Mouse (Mus musculus) spleen, postnatal 4 days (tissue): ENCODE results near the gene Rptor.

Experiments
- DNase-seq, 2 experiments: peaks; one replicate each; pipeline ENCODE4 v3.0.0; 2022; ENCODE audit warnings: low spot score in 2 of 2

Gene Rptor

DNA sequence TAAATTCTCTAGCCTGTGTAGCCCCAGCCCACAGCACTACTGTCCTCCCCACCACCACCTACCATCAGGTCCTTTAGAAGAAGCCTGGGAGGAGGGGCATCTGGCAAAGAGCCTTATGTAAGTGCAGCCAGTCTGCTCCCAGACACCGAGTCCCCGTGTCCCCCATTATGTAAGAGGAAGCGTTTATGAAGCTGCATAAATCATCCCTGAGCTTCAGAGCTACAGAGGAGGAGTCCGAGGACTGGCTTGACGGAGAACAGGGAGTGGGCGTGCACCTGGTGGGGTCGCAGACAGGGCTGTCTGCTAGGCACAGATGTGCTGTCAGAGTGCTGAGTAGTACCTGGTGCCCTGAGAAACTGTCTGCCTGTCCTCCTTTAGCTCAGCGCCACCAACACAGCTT lies 208.3 kb downstream of the Rptor start:
- no peak for DNase-seq

DNA sequence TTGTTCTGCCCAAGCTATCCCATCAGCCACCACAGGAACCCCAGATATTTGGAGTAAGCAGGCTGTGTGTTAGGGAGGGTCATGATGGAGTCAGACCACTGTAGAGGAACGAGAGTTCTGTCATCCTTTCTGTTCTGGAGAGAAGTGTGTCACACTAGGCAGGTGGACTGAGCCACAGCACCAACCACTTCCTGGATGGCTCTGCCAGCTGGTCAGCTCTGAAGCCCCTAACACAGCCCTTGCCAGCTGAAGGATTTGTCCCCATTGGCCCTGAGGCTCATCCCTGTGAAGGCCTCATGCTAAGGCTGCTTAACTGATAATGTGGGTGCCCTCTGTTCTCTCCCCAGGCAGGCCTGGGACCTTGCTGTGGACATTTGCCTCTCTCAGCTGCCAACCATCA lies 208.9 kb downstream of the Rptor start:
- DNase-seq: no peak

DNA sequence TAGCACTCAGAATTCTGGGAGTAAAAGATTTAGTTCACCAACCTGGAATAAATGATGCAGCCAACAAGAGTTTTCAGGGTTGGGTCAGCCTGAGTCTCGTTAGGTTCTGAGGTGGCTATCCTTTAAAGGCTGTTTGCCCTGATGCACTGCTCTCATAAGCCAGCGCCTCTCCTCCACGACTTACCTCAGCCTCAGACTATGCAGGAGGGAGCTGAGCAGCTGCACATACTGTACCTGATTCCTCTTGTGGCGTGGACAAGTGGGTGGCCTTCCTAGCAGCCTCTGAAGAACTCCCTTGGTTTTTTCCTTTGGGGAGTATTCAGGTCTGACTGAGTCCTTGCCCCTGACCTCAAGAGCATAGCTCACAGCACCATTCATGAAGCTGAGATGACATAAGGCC lies 209.4 kb downstream of the Rptor start:
- DNase-seq: no peak

DNA sequence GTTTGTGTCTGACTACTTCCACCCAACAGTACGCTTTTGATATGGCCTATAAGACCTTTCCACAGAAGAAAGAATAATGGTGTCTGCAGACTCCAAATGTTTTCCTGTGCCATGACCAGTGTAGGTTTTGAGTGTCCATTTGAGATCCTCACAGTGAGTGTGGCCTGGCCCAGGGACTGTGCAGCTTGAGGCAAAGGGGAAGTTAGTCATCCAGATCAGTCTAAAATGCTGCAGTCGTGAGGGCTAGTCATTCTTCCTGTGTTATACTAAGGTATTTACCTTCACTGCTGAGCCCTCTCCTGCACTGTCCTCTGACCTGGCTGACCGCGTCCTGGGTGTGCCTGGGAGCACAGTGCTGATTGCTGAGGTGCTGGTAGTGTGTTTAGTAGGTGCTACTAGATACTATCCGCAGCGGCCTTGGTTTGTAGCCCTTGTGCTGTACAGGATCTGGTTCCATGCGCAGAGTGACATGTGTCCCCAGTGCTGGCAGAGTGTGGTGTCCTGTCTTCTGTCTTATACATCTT lies 211.4 kb downstream of the Rptor start:
- no peak for DNase-seq

DNA sequence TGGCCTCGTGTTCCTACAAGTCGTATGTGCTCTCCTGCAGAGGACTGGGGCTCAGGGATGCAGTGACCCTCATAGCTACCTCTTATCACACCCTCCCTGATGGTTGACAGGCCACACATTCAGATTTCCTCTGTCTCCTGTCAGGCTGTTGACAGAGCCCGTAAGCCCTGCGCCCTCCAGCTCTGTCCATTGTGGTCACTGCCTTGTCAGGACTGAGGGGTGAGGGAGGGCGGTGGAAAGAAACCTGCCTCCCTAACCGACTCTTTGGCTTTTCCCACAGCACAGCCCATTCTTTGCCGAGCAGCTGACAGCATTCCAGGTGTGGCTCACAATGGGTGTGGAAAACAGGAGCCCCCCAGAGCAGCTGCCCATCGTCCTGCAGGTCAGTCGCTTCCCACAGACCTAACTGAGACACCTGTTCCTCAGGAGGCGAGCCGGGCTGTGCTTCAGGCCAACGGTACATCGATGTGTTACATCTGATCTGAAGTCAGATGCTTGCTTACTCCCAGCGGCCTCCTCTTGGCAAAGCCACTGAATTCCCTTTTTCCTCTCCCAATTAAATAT lies 214.2 kb downstream of the Rptor start:
- no peak for DNase-seq

DNA sequence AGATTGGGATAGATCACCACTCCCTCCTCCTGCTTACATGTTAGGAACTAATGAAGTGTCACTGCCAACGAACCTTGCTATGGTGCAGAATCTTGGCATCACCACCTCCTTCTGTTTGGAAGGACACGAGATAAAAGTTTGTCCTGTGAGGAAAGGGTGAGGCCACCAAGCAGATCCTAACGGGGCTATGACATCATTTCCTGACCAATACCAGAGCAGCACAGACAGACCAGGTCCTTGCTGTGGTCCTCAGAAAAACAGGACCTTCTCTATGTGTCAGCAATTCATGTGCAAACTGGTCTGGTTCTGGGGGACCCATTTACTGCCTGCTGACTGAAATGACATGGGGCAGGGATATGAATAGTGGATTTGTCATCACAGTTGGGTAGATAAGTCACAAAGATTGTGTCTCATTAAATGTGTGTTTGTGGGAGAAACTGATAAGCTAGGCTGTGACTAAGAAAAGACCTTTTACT lies 214.7 kb downstream of the Rptor start:
- no peak for DNase-seq

DNA sequence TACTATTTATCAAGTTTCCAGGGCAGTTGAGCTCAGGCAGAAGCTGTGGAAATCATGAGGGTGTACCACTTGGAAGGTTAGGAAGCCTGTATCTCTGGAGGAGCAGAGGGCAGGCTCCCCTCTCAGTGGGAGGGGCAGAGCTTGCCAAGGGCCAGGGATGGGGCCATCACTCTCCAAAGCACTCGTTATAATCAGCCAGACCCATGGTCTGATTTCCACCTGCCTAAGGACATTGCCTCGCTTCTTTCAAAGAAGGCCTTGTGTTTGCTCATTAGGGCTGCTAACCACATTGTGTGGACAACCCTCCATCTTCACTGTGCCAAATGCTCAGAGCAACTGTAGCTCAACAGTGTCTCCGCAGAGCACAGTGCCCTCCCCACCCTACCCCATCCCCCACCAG lies 215.2 kb downstream of the Rptor start:
- DNase-seq: no peak

DNA sequence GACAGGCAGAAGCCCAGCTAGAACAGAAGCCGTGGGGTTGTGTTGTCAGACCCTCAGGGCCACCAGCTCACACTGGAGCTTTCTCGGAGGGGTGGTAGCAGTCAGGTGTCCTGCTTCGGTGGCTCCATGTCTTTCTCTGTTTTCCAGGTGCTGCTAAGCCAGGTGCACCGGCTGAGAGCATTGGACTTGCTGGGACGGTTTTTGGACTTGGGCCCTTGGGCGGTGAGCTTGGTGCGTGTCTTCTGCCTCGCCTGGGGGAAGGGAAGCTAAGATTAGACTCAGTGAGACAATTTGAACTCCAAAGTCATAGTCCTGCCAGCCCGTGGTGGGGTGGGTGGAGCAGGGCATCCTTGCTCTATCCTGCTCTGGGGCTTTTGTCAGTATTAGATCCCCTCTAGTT lies 218.8 kb downstream of the Rptor start:
- no peak for DNase-seq

DNA sequence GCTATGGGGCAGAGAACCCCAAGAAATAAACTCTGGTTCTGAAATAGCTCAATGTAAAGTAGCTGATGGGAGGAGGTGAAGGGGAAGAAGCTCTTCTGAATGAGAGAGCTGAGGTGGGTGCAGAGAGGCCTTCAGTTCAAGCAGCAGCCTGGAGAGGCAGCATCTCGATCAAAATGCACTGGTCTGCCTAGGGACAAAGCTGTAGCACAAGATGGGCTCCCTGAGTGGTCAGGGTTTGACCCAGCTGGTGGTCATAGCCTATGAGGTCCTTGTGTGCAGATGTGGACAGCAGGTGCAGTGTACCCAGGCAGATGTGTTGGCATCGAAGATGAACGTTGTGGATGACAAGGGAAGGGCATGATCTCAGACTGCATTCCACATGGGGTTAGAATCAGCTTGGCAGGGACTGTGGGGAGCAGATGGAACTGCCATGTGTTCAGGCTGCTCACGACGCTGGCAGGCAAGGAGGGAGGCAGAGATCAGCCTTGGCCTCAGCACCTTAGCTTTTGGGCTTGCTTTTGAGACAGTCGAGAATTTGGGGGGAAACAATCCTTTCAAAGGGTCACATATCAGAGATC lies 221.5 kb downstream of the Rptor start:
- no peak for DNase-seq

DNA sequence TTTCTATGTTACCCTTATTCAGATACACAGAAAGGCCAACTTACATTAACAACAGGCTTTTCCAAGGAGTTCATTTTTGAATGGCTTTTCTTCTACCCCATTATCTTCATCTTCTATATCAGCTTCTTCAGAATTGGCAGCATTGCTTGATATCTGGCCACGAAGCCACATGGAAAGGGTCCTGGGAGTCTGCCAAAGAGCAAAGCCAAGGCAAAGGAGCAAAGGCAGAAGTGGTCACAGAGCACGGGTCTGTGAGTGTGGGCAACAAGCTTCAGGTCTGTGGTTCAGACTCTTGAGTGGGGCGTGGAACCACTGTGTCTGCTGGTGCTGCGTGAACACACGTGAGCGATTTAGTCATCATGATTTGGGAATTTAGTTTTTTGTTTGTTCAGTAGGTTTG lies 223.1 kb downstream of the Rptor start:
- DNase-seq: no peak

DNA sequence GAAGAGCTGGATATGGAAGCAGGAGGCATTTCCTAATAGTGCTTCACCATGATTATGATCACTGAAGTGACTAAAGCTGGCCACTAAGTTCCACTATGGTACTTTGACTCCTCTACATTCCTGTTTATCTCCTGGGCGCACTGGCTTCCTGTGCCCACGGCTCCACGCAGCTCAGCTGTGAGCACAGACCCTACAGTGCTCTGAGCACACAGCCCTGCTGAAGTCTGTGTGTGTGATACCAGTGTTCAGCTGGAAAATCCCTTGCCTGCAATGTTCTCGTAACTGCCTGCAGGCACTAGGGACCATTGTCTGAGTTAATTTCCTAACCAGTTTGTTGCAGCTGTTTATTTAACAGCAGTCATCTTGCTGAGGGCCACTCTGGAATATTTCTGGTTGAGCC lies 223.5 kb downstream of the Rptor start:
- no peak for DNase-seq

DNA sequence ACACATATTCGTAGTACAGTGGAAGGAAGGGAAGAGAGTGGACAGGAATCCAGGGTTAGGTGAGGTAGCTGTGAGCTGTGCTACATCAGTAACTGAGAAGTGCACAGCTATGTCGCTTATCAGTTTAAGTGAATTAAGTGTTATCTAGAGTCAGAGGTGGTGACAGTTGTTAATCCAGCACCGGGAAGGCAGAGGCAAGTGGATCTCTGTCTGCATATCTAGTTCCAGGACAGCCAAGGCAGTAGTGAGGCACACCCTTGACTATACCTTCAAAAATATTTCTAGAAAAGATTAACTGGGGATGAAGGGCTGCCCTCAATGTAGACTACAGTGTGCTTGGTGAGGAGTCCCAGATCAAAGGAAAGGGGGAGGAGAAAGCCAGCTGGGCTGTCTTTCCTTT lies 226.4 kb downstream of the Rptor start:
- no peak for DNase-seq

DNA sequence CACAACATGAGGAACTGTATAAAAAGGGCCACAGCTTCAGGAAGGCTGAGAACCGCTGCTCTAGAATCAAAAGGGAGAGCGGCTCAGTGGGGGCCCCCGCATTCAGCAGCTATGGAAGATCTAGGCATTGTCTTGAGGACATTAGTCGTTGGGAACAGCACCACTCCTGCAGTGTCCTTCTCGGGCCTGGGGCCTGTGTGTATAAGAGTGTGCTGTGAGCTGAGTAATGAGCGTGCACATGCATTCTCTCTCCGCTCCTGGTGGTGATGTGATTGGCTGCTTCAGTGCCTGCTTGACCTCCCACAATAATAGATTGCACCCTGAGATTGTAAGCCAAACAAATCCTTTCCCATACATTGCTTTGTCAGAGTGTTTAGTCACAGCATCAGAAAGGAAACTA lies 229.0 kb downstream of the Rptor start:
- no peak for DNase-seq

DNA sequence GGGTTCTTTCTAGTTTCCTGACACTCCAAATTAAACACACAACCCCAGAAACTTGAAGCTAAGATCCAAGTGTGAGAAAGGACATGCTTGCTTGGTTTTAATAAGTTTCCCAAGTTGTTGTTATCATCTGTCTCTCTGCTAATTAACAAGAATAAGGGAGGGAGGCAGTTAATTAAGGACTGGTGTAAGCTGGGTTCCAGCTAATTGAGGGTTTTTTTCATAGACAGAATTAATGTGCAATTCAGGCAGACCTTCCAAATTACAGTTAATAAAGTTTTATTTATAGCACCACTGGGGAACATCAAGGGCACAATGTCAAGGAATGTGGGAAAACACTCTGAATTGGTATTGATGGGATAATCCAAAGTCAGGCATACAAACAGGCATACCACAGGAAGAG lies 230.6 kb downstream of the Rptor start:
- no peak for DNase-seq

DNA sequence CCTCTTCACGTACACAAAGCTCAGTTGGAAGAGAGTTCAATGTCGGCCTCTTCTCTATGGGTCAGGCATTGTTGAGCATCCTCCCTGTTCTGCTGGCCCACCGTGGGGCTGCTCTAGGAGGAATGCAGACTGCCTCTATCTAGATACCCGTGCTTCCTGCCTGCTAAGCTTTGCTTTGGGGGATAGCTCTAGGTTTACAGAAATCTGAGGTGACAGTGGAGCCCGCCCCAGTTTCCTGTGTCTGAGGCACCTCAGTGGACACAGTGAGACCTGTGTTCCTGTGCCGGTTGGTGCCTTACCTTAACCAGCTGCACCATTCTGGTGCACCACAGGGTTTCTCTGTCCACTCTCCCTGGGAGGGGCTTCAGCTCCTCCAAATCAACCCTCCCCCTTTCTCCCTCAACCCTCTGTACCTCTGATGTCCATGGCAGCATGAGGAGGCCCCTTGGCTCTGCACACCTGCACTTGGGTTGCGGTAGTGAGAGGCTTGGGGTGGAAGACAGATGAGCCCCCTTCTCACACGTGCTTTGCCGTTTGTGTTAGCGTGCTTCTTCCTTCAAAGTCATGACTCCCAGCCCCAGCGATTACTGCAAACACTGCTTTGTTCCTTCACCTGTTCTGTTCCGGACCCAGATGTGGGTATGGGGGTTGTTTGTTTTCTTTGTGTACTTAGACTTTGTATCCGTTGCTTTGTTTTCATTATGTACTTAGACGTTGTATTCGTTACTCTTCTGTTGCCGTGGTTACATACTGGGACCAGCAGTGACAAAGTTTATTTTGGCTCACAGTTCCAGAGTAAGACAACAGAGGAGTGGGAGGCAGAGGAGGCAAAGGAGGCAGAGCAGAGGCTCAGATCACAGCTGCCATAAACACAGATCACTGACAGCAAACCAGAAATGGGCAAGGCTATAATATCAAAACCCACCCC lies 231.4 kb downstream of the Rptor start:
- DNase-seq: no peak

DNA sequence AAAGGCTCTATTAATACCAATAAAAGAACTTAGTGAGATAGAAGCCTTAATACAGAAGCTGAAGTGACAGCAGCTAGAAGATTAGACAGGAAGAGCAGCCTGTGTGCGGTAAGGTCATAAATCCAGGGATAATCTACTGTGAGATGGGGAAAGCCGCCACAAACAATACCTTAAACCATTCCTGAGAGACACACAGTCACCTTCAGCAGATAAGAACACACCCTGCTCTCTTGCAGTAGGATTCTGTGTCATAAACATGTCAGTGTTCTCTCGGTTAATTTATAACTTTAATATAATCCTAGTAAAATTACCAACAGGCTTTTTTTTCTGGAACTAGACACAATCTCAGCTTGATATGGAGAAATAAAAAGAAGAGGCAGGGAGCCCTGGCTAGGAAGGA lies 233.6 kb downstream of the Rptor start:
- DNase-seq: no peak

DNA sequence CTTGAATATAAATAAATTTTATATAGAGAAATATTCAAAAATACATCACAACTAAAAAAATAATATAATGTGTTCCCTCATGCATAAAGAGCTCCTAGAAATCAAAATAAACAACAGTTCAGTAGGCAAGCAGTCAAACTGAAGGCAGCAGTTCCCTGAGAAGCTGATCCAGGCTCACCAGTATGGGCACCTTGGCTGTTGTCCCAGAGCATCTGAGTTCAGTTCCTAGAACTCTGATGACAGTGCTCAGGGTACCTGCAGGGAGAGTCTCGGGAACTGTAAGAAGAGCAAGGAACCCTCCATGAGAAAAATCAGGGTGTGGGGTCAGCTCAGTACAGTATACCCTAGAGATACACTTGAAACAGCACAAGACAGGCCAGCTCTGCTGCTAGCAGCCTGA lies 235.1 kb downstream of the Rptor start:
- no peak for DNase-seq

DNA sequence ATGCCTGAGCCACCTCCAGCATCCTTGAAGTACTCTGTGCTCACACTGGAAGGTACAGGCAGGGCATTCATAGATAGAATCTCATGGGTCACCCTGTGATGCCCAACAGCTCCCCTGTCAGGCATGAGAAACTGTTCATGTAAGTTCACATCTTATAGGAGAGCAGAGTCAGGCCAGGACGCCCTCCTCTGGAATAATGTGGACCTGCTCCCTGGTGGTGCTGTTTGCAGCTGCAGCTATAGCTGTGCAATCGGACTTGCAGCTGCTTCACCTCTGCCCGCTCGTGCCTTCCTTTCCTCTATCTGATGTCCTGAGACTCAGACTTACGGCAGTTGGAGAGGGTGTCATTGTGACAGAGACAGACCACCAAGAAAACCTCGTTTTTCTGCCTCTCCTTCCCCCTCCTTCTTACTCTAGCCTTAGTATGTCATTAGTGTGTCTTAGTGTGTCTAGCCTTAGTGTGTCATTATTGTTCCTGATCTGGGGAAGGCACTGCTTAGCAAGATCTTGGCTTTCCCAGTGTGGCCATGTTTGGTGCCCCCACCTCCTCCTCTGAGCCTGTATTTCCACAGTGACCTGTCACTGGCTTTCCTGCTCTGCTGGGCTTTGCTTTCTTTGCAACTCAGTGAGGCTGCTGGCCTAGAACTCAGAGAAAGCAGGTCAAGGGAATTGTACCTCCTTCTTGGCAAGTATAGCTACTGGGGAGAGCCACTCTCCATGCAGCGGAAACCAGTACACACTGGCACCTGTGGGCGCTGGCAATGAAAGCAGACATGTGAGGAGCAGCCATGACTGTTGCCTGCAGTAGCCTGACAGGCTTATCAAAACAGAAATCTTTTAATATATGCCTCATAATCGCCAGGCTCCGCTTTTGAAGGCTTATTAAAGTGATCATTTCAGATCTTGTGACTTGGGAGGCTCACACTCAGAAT lies 237.0 kb downstream of the Rptor start:
- DNase-seq: no peak

DNA sequence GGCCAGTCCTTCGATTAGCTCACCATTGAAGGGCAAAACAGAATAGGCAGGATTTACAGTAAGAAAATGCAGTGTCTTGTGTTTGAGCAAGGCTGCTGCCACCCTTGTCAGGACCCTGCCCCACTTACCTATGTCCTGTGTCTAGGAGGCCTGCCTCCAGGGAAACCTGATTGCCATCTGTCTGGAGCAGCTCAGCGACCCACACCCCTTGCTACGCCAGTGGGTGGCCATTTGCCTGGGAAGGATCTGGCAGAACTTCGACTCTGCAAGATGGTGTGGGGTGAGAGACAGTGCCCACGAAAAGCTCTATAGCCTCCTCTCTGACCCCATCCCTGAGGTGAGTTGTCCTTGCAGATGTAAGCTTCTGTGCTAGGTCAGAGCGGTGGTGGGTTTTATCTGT lies 243.9 kb downstream of the Rptor start:
- DNase-seq: no peak

DNA sequence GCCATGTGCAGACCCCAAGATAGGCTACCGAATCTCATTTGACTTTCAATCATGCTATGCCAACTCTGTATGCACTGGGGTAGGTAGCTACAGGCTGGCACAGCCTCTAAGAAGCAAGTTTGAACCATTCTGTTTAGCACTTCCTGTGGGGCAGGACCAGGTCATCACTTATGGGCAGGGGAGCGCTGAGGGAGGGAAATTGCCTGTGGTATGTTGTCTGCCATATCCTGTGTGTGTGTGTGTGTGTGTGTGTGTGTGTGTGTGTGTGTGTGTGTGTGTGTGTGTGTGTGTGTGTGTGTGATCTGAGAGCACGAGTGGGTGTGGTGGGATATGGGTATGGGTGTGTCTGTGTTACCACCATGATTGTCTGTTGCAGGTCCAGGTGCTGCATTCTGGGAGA lies 244.4 kb downstream of the Rptor start:
- no peak for DNase-seq

DNA sequence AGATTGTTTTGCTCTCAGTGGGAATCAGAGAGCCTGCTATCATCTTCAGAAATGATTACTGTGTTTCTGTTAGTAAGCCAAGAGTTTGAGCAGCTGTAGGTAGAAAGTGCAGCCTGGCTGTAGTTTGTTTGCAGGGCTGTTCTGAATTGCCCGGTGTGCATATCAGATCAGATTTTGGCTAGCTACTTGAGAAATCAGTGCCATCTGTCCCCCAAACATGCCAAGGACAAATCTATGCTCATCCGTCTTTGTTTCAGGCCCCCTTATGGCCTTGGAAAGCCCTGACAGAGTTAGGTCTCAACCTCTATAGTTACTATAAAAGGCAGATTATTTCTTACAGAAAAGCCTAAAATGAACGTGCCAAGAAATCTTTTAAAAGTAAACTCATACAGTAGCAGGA lies 244.9 kb downstream of the Rptor start:
- no peak for DNase-seq

DNA sequence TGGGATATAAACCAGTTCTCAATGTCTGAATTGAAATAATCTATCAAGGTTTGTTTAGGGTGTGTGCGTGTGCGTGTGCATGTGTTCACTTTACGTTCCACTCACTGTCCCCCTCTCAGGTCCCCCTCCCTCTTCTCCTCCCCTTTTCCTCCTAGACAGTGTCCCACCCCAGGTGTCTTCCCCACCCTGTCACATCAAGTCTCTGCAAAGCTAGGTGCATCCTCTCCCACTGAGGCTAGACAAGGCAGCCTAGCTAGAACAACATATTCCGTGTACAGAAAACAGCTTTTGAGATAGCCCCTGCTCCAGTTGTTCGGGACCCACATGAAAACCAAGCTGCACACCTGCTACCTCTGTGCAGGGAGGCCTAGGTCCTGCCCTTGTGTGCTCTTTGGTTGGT lies 245.5 kb downstream of the Rptor start:
- DNase-seq: no peak
